Mouse (Mus musculus) layer of hippocampus, postnatal 10 days (tissue): ENCODE measurements around the gene Orc3. TPM values are rescaled to one million over a fixed set of nuclear protein-coding genes. Genes with fewer than 3 reads are reported as not detected.
"Not testable (repeated sequence)": the region's sequence is repeated elsewhere in the genome, so short reads cannot be mapped to it uniquely, and the experiment has no call there.

Experiments used
- DNase-seq, 2 experiments: peaks; one replicate each; pipeline ENCODE4 v3.0.0; 2021; ENCODE audit warnings: low spot score in 2 of 2
- total RNA-seq, 2 experiments: library from RNA; stranded (reverse); gene quantifications; 2 replicates each; pipeline ENCODE4 v1.2.3; 2021

Gene Orc3
- total RNA-seq, 2 experiments from 2014 or later: 56.1 to 61.9 TPM

GRCm38 (mm10) chr4:34583427-34583826, 31.3 kb downstream of the Orc3 start:
- DNase-seq: no peak

- DNase-seq: no peak
Observed at GRCm38 (mm10) chr4:34582476-34582875, 32.3 kb downstream of the Orc3 start.

GRCm38 (mm10) chr4:34581990-34582389, 32.8 kb downstream of the Orc3 start:
- no peak for DNase-seq

DNA sequence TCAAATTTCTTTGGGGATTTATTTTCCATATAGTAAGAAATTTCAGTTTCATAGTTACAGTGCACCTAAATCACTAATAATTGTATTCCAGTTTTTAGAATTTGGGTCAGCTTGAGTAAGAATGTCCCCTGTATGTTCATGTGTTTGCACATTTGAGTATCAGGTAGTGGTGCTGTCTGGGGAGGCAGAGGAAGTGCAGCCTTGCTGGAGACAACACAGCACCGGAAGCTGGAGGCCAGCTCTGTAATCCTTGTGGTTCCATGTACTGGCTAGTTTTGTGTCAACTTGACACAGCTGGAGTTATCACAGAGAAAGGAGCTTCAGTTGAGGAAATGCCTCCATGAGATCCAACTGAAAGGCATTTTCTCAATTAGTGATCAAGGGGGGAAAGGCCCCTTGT, 33.3 kb downstream of the Orc3 start:
- DNase-seq: not testable (repeated sequence)

- no peak for DNase-seq
Observed at GRCm38 (mm10) chr4:34579215-34579614, 35.5 kb downstream of the Orc3 start.

DNA sequence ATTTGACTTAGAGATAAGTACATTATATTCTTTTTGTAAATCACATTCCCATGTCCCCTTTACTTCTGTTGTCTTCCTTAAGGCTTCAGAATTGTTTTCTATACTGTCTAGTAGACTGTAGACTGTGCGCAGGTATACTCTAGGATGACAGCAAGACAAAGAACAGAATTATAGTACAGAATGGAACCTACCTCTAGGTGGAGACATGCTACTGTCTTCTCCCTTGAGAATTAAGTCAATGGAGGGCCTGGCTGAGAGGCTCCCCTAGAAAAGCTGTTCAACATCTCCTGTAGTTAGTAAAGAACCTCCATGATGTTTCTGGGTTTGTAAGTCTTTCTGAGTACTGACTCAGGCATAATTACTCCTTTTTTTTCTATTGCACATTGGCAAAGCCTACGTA, 37.7 kb downstream of the Orc3 start:
- DNase-seq: no peak

DNA sequence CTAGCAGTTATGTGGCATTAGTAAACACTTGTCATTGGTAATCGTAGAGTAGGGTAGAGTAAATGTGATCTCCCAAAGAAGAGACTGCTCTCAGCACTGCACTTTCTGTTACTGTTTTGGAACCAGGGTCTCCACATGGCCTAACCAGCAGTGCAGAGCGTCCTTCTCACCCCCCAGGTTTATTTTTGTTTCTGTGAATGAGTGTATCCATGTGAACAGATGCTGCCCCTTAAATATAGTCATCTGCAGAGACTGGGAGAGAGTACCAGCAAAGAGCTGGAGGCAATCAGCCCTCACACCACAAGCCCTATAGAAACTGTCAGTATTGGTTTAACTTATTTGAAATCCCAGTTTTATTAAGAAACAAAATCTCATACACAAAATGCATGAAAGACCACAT, 41.9 kb downstream of the Orc3 start:
- DNase-seq: no peak

DNA sequence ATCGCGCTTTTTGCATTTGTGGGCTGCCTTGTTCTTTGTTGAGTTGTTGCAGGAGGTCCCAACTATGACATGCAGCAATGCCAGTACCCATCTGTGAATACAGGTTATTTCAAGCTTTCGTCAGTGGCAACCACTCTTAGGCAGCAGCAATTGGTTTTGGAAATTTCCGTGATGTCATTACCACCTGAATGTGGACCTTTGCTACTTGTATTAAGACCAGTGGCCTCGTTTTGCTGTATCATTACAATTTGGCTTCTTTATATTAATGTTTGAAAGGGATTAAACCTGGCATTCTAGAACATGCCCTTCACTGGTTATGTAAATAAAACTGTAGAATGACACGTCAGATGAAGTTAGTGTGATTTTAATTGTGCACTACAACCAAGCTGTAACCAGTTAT, 48.5 kb downstream of the Orc3 start:
- DNase-seq: no peak

DNA sequence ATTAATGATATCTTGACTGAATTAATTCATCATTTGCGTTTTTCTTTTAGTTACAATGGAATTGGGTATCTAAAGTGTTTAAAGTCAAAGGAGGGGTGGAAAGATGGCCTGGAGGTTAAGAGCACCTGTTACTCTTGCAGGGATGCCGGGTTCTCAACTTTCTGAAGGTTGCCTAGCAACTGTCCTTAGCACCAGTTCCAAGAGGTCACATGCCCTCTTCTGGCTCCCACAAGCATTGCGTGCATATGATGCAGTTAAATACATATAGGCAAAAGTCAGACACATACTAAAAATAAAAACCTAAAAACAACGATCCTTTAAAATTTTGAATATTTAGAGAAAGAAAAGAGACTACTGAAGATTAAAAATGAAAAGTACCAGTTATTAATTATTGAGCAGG, 53.8 kb downstream of the Orc3 start:
- DNase-seq: no peak

GRCm38 (mm10) chr4:34556183-34556582, 58.6 kb downstream of the Orc3 start:
- no peak for DNase-seq

GRCm38 (mm10) chr4:34555604-34556003, 59.1 kb downstream of the Orc3 start:
- no peak for DNase-seq

- no peak for DNase-seq
Observed at GRCm38 (mm10) chr4:34554596-34554995, 60.1 kb downstream of the Orc3 start.

DNA sequence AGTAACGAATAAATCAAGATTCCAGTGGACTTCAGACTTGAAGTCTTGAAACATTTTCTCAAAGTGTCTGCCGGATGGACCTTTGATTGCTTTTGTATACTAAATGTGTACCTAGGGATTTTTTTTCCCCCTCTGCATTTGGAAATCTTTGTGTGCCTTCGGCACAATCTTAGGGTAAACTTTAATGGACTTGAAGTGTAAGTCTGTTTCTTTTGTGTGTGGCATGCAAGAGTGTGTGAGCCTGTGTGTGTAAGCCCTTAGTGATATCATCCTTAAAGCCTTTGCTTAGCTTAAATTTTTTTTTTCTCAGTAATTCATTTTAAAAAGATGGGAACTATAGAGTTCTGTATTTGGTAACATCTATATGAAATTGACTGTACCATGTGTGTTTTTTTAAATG, 62.8 kb downstream of the Orc3 start:
- DNase-seq: no peak

- peak; percentile 48 to 64 for DNase-seq
Observed at GRCm38 (mm10) chr4:34551098-34551809, 63.5 kb downstream of the Orc3 start.

GRCm38 (mm10) chr4:34550748-34551097, 64.0 kb downstream of the Orc3 start, which contains the start of gene Akirin2:
TSS of gene Akirin2 (plus strand) at chr4:34550937.
- no peak for DNase-seq

- DNase-seq: peak; percentile 94 to 97
Observed at GRCm38 (mm10) chr4:34549981-34550747, 64.6 kb downstream of the Orc3 start.

DNA sequence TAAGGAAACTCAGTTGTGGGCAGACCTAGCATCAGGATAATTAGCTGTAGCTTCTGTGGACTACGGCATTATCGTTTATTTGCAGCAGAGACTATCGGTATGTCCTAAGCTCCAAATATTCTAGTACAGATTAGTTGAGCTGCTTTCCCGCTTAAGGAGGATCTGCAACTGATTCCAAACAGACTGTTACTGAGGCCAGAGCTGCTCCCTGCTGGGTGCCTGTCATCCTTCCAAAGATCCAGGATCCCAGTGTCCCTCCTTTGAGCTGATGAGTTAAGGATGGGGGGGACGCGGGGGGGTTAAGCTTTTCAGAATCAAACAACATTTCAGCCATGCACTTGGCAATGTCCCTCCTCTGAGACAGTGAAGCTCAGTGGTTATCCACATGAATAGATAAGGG, 84.8 kb downstream of the Orc3 start:
- no peak for DNase-seq

- no peak for DNase-seq
Observed at GRCm38 (mm10) chr4:34529379-34529778, 85.4 kb downstream of the Orc3 start.

DNA sequence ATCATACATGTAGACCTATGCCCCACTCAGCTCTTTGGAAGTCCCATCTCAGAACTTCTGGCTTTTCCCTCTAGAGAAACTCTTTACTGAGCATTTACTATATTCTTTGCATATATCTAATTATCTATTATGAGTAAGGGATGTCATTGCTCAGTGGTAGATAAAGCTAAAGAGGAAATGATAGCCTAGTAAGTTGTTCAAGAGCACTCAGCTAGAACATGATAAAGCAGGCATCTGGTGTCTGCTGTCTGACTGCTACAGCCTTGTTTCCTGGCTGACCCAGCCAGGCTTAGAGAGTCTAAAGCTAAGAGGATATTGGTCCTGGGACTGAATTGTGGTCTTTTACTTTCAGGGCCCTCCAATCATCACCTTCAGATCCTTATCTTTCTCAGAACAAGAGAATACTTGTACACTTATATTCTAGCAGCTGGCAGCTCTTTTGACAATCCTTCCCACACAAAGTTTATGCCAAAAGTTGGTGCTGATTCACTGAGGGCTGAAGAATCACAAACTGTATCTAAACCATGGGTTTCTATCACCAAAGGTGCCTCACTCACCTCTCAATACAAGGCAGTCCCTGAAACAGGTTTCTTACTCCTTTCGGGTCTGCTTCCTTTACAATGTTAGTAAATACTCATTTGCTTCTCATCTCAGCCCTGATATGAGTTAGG, 86.2 kb downstream of the Orc3 start:
- no peak for DNase-seq

DNA sequence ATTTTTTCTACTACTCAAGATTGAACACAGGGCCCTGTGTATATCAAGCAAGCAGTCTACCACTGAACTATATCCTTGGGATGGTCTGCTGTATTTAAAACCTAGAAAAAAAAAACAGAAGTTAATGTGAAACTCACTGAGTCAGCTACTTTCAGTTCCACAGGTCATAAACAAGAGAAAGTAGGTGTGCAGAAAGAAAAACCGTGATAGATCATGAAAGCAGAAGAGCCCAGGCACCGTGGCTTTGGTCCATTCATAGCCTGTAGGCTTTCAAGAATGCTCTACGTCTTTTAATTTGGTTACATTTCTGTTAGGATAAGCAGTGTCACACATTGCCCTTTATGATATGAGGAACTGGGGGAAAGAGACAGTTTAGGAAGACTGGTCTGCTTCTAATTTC, 88.0 kb downstream of the Orc3 start:
- no peak for DNase-seq

- DNase-seq: no peak
Observed at GRCm38 (mm10) chr4:34523586-34523985, 91.2 kb downstream of the Orc3 start.

- DNase-seq: no peak
Observed at GRCm38 (mm10) chr4:34522846-34523245, 91.9 kb downstream of the Orc3 start.
